Mouse (Mus musculus) hindbrain, embryonic 15.5 days (tissue): ENCODE data around the gene Apol7a. TPM values are rescaled to one million over a fixed set of nuclear protein-coding genes. Genes with fewer than 3 reads are reported as not detected.
"Not testable (repeated sequence)": the region's sequence is repeated elsewhere in the genome, so short reads cannot be mapped to it uniquely, and the experiment has no call there.

Experiments
- ATAC-seq: fragments of 200-750 bp; cut with Nextera tagmentation; 2 replicates; pipeline ENCODE4 v1.8.0; 2017; ENCODE audit warnings: low read depth, moderate number of reproducible peaks, moderate TSS enrichment; ENCODE audit not compliant: low FRiP score
- H3K27ac ChIP-seq: fragments of 300-500 bp; sonication (generic); replicated peaks from 2 replicates; pipeline ENCODE4 v1.5.1; 2015; ENCODE audit warnings: mild to moderate bottlenecking, inconsistent platforms
- H3K27me3 ChIP-seq: fragments of 300-500 bp; sonication (generic); 2 replicates; pipeline ENCODE4 v1.6.1; 2015; ENCODE audit warnings: control low read depth, inconsistent platforms
- H3K36me3 ChIP-seq: fragments of 300-500 bp; sonication (generic); 2 replicates; pipeline ENCODE4 v1.6.1; 2015; ENCODE audit warnings: control low read depth, inconsistent platforms
- H3K4me1 ChIP-seq: fragments of 300-500 bp; sonication (generic); replicated peaks from 2 replicates; pipeline ENCODE4 v1.6.1; 2015; ENCODE audit warnings: control low read depth, inconsistent platforms
- H3K4me2 ChIP-seq: fragments of 300-500 bp; sonication (generic); 2 replicates; pipeline ENCODE4 v1.6.1; 2015; ENCODE audit warnings: moderate library complexity, mild to moderate bottlenecking, inconsistent platforms
- H3K4me3 ChIP-seq: fragments of 300-500 bp; sonication (generic); 2 replicates; pipeline ENCODE4 v1.5.1; 2015; ENCODE audit warnings: mild to moderate bottlenecking, inconsistent platforms
- H3K9ac ChIP-seq: fragments of 300-500 bp; sonication (generic); 2 replicates; pipeline ENCODE4 v1.6.1; 2015; ENCODE audit warnings: inconsistent platforms
- H3K9me3 ChIP-seq: fragments of 300-500 bp; sonication (generic); 2 replicates; pipeline ENCODE4 v1.6.1; 2016; ENCODE audit warnings: control low read depth, inconsistent platforms
- WGBS: fragments of 180-500 bp; shearing (Covaris S2); methylation state at CpG from one replicate; pipeline ENCODE4 v1.1.7; 2015; 5-methylcytosine and 5-hydroxymethylcytosine counted together
- polyA plus RNA-seq: library from polyadenylated mRNA; unstranded; fragments of >200 nt; fragmentation: Nextera tagmentation; extraction: Ambion mirVana; gene quantifications from 2 replicates; pipeline ENCODE4 v1.2.1, GENCODE M21; 2015

Gene Apol7a
- polyA plus RNA-seq, 1 experiment from 2014 or later: not detected

DNA sequence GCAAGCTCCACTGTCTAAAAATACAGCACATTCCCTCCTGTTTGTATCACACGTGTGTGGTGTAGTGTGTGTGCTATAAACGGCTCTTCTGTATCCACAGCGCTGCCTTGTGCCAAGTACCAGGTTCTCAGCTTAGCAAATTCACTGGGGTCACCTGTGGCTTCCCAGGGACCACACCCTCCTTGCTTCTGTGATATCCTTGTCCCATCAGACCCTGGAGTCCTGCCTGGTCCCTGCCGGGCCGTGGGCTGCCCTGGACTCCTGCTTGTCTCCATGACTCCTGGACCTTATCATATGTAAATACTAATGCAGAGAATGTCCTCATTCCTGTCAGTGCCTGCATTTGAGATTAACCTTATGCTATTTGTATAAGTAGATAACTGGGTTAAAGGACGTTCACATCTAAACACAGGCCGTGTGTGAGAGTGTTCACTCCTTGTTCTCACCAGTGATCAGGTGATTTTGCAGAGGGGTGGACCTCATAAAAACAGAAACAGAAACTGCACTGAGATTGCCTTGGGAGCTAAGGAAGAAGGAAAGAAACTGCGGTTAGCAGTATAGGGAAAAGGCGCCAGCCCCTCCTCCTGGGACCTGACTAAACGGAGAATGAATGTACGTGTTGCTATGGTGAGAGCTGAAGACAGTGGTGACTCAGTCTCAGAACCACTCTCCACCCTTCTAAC lies 1.3 kb downstream of the Apol7a start:
- 78% methylated on average over 11 of the region's 11 CpGs for WGBS
- not testable (repeated sequence) for H3K27ac ChIP-seq, H3K27me3 ChIP-seq, H3K4me2 ChIP-seq, H3K9me3 ChIP-seq, H3K36me3 ChIP-seq, H3K4me3 ChIP-seq, H3K9ac ChIP-seq, H3K4me1 ChIP-seq, ATAC-seq

DNA sequence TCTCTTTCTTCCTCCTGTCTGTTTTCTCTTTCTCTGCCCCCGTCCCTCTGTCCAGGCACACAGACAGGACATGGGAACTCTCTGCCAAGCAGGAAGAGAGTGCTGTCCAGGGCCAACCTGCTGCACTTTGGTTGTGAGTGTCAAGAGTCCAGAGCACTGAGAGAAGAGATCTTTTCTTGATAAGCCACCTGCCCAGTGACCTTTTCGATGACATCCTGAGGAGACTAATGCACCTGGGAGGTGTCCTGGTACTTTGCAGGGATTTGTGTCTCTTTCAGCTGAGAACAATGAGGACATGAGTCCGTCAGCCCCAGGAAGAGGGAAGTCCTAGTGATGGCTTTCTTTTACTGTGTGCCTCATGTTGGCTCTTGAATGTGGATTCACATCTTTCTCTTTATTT lies 5.1 kb downstream of the Apol7a start:
- H3K36me3 ChIP-seq, H3K4me1 ChIP-seq, H3K4me2 ChIP-seq, ATAC-seq, H3K9me3 ChIP-seq, H3K9ac ChIP-seq, H3K4me3 ChIP-seq, H3K27ac ChIP-seq, H3K27me3 ChIP-seq: not testable (repeated sequence)
- WGBS: 69% methylated on average over 3 of the region's 3 CpGs

DNA sequence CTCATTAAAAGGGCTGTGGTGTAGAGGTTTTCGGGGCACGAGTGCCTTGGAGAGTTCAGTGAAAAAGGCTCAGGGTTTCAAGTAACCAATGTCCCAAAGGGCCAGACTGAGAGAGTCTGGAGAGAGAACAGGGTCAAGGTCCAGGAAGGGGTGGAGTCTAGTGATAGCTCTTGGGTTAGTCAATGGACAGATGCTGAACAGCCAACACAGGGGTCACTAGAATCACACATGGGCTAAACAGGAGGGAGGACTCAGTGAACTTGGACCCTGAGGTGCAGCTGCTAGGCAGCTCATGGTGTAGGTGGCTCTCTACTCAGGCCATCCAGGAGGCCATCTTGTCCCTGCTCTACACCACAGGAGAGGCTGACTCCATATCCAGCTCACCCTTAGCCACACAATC lies 11.4 kb downstream of the Apol7a start:
- Histone ChIP-seq H3K4me3 (no peak overlapping the region), H3K9me3 (no peaks in the 10 kb centered on the region), H3K27ac (no peak overlapping the region), H3K27me3 (no peaks in the 10 kb centered on the region), H3K4me1 (no peaks in the 10 kb centered on the region), H3K36me3 (no peaks in the 10 kb centered on the region), H3K4me2 (no peak overlapping the region), H3K9ac (no peak overlapping the region)
- ATAC-seq: no peak
- WGBS: 91% methylated on average over 2 of the region's 2 CpGs

DNA sequence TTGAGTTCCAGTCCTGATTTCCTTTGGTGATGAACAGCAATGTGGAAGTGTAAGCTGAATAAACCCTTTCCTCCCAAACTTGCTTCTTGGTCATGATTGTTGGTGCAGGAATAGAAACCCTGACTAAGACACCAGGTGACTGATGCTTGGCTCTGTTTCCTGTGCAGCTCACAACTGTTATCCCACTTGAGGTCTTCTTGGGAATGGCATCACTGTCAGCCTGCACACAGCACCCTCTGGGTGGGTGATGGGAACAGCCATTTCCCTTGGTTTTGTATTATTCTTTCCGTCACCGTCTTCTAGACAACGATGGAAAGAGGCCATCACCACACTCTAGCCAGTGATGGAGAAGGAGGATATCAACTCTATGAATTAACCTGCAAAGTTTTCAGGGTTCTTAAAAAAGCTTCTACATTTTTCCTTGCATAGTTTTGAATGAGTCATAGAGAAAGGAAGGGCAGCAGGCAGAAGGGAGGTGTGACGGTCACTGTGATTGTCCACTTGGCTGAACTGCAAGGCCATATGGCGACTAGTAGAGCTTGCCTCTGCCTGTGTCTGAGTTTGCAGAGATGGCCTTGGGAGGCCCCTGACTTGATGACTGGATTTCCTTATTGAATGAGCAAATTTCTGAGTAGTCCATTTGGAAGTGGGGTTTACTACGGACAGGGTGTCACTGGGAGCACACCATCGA lies 14.4 kb downstream of the Apol7a start:
- H3K4me2 ChIP-seq: no peak overlapping the region
- no peaks in the 10 kb centered on the region for H3K9me3 ChIP-seq
- no peaks in the 10 kb centered on the region for H3K27me3 ChIP-seq
- H3K4me1 ChIP-seq: no peaks in the 10 kb centered on the region
- H3K36me3 ChIP-seq: no peaks in the 10 kb centered on the region
- H3K27ac ChIP-seq: no peak overlapping the region
- WGBS: 91% methylated on average over 7 of the region's 7 CpGs
- H3K4me3 ChIP-seq: no peak overlapping the region
- H3K9ac ChIP-seq: no peak overlapping the region
- ATAC-seq: no peak

DNA sequence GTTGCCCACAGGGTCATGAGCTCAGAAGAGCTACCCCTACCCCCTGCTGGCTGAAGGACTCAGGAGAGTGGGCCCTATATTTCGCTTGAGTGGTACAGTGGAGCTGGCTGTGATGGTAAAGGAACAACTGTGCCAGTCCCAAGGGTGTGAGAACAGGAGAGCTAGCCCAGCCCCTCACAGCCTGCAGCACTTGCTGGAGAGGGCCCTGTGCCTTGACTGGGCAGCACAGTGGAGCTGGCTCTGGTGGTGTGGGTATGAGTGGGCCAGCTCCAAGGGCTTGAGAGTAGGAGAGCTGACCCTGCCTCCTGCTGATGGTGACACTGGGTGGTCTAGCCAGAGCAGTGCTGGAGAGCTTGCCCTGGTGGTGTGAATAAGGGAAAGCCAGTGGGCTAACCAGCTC lies 16.0 kb downstream of the Apol7a start:
- no peaks in the 10 kb centered on the region for H3K4me1 ChIP-seq
- no peak overlapping the region for H3K9ac ChIP-seq
- WGBS: 64% methylated on average over 1 of the region's 1 CpGs
- H3K4me2 ChIP-seq: no peak overlapping the region
- H3K9me3 ChIP-seq: no peaks in the 10 kb centered on the region
- no peak for ATAC-seq
- H3K27me3 ChIP-seq: no peaks in the 10 kb centered on the region
- no peak overlapping the region for H3K4me3 ChIP-seq
- H3K36me3 ChIP-seq: no peaks in the 10 kb centered on the region
- H3K27ac ChIP-seq: no peak overlapping the region

DNA sequence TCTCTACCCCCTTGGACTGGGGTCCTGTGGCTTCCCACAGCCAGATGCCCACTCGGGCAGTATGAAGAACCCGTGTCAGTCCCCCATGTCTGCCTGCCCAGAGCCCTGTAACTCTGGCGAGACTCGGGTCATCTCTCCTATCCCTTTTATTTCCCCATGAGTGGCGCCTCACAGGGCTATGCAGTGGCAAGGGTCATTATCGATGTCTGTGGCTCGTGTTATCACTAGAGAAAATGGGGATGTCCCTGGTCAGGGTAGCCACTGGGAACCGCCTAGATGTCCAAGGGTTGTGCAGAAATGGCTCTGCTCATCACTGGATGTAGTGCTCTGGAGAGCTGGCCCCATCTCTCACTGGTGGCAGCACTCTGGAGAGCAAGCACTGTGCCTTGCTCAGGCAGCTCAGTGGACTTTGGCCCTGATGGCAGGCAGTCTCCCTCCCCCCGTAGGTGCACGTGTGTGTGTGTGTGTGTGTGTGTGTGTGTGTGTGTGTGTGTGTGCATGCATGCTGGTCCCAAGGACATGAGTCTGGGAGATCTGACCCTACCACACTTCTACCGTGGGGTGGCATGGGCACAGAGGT lies 16.5 kb downstream of the Apol7a start:
- H3K9ac ChIP-seq: no peak overlapping the region
- no peak overlapping the region for H3K4me3 ChIP-seq
- H3K9me3 ChIP-seq: no peaks in the 10 kb centered on the region
- no peaks in the 10 kb centered on the region for H3K27me3 ChIP-seq
- H3K4me1 ChIP-seq: no peaks in the 10 kb centered on the region
- H3K27ac ChIP-seq: no peak overlapping the region
- no peaks in the 10 kb centered on the region for H3K36me3 ChIP-seq
- WGBS: 90% methylated on average over 10 of the region's 11 CpGs
- H3K4me2 ChIP-seq: no peak overlapping the region
- ATAC-seq: no peak

DNA sequence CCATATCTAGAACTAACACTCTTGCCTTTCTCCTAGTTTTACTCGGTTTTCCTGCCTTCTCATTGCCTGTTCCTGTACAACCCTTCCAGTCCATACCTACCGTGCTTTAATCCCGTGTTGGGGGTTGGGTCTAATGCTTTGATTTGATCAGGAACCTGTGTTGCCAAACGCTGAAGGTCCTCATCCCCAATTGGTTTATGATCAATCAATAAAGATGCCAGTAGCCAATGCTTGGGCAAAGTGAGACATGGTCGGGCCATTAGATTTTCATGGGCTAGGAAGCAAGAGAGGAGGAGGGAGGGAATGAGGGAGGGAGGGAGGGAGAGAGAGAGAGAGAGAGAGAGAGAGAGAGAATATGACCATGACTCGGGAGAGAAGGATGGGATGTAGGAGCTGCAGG lies 17.4 kb downstream of the Apol7a start:
- no peaks in the 10 kb centered on the region for H3K9me3 ChIP-seq
- H3K27me3 ChIP-seq: no peaks in the 10 kb centered on the region
- H3K9ac ChIP-seq: no peak overlapping the region
- H3K36me3 ChIP-seq: no peaks in the 10 kb centered on the region
- ATAC-seq: no peak
- H3K4me1 ChIP-seq: no peaks in the 10 kb centered on the region
- no peak overlapping the region for H3K4me3 ChIP-seq
- WGBS: 84% methylated on average over 6 of the region's 6 CpGs
- no peak overlapping the region for H3K4me2 ChIP-seq
- no peak overlapping the region for H3K27ac ChIP-seq

DNA sequence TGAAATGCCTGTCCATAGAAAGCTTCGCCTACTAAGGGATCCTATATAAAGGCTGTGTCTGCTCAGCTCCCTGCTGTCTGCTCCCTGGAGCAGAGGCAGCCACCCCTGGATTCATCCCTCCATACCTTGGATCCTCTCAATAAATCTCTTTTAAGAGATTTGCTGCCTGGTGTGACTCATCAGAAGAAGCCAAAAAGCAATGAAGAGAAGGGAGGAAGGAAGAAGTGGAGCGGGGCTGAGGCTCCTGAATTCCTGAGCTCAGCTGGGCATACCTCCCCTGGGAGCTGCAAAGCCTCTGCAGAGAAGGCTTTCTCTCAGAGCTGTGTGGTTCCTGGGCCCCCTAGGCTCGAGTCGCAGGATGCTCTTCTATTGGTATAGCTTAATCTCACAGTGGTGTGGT lies 19.0 kb downstream of the Apol7a start:
- no peak overlapping the region for H3K4me3 ChIP-seq
- H3K27me3 ChIP-seq: no peaks in the 10 kb centered on the region
- H3K36me3 ChIP-seq: no peaks in the 10 kb centered on the region
- no peak overlapping the region for H3K9ac ChIP-seq
- H3K4me1 ChIP-seq: no peaks in the 10 kb centered on the region
- no peak overlapping the region for H3K27ac ChIP-seq
- H3K4me2 ChIP-seq: no peak overlapping the region
- no peak for ATAC-seq
- WGBS: 49% methylated on average over 4 of the region's 4 CpGs
- no peaks in the 10 kb centered on the region for H3K9me3 ChIP-seq

DNA sequence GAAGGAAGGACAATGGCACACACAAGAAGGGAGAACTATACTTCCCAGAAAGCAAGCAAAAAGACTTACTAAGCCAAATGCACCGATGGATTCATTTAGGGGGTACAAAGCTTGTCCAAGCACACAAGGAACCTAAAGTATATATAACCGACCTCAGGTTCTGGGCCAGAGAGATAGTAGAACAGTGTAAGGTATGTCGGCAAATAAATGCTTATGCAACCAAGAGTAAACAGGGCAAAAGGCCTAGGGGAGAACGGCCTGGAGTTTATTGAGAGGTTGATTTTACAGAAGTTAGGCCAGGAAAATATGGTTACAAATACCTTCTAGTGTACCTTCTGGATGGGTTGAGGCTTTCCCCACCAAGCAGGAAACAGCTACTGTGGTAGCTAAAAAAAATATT lies 21.5 kb downstream of the Apol7a start:
- H3K27ac ChIP-seq: no peak overlapping the region
- no peaks in the 10 kb centered on the region for H3K27me3 ChIP-seq
- WGBS: 95% methylated on average over 4 of the region's 4 CpGs
- no peak overlapping the region for H3K9ac ChIP-seq
- no peak for ATAC-seq
- H3K4me2 ChIP-seq: no peak overlapping the region
- H3K36me3 ChIP-seq: no peaks in the 10 kb centered on the region
- H3K9me3 ChIP-seq: no peaks in the 10 kb centered on the region
- H3K4me1 ChIP-seq: no peaks in the 10 kb centered on the region
- no peak overlapping the region for H3K4me3 ChIP-seq

DNA sequence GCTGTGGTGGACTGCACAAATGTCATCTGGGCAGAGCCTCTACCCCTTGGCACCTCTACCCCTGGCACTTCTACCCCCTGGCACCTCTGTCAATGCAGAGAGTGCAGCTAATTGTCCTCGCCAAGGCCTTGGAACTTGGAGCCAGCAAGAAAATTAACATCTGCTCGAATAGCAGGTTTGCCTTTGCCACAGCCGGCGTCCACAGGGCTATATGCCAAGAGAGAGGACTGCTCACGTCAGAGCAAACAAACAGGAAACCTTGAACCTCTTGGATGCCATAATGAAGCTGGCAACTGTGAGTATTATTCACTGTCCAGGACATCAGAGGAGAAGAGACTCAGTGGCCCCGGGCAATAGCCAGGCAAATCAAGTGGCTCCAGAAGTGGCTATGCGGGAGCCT lies 22.0 kb downstream of the Apol7a start:
- WGBS: 57% methylated on average over 7 of the region's 7 CpGs

DNA sequence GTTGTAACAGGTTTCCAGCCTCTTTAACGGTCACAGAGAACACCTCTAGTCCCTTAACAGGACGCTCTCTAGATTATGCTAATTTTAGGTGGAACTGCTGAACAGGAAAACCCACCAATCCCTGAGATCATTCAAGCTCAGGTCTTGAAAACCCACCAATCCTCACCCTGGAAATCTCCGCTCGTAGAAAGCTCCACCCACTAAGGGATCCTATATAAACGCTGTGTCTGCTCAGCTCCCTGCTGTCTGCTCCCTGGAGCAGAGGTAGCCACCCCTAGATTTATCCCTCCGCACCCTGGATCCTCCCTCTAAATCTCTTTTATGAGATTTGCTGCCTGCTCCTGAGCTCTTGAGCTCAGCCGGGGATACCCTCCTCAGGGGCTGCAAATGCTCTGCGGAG lies 28.3 kb downstream of the Apol7a start:
- no peak for ATAC-seq
- H3K9ac ChIP-seq: no peak overlapping the region
- H3K27ac ChIP-seq: no peak overlapping the region
- no peak overlapping the region for H3K4me2 ChIP-seq
- H3K27me3 ChIP-seq: no peaks in the 10 kb centered on the region
- 92% methylated on average over 8 of the region's 8 CpGs for WGBS
- H3K4me1 ChIP-seq: peaks cover 28% of the 10 kb centered on the region
- H3K4me3 ChIP-seq: no peak overlapping the region
- no peaks in the 10 kb centered on the region for H3K36me3 ChIP-seq
- no peaks in the 10 kb centered on the region for H3K9me3 ChIP-seq

More for the DNA sequence above, 22.0 kb downstream of the Apol7a start:
- H3K4me2 ChIP-seq: no peak overlapping the region
- no peaks in the 10 kb centered on the region for H3K4me1 ChIP-seq
- no peaks in the 10 kb centered on the region for H3K36me3 ChIP-seq
- H3K27ac ChIP-seq: no peak overlapping the region
- H3K9ac ChIP-seq: no peak overlapping the region
- no peaks in the 10 kb centered on the region for H3K9me3 ChIP-seq
- H3K27me3 ChIP-seq: no peaks in the 10 kb centered on the region
- no peak overlapping the region for H3K4me3 ChIP-seq
- ATAC-seq: no peak

DNA sequence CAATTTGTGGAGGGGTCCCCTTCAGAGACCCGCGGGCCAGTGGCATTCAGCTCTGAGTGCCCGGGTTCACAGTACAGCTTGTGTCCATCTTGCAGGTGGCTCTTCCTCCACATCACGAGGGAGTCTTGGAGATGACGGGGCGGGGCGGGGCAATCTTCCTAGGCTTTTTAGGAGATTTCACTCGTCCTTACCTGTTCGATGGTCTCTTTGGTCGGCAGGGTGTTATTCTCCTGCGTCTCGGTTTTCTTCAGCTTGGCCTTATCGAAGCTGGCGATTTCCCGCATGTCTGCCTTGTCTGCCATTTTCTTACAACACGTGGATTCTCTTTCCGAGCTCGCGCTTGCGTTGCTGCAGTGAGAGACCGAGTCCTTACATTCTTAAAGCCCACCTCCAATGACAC lies 28.9 kb downstream of the Apol7a start:
- 95% methylated on average over 21 of the region's 21 CpGs for WGBS
- Histone ChIP-seq H3K27me3 (no peaks in the 10 kb centered on the region), H3K9ac (no peak overlapping the region), H3K4me1 (peaks cover 28% of the 10 kb centered on the region), H3K9me3 (no peaks in the 10 kb centered on the region), H3K4me3 (no peak overlapping the region), H3K4me2 (no peak overlapping the region), H3K27ac (no peak overlapping the region), H3K36me3 (no peaks in the 10 kb centered on the region)
- no peak for ATAC-seq
